Comparison of ENCODE assay signal across 9 mouse cellular contexts in the genomic region with DNA sequence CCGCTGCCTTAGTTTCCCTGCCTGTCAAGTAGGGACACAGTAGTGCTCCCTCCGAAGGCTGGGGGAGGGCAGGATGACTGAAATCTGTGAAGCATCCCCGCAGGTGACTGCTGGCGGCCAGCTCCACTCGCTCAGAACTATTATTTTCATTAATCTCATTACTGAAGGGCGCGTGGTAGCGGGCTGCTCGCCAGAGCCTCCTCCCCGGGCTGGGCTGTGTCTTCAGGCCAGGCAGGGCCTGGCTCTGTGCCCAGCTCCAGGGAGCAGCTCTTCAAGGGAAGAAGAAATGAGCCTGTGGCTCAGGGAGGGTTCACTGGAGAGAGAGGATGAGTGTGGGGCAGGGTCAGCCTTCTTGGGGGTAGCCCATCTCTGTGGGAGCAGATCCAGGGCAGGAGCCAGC. TPM values are rescaled to one million over a fixed set of nuclear protein-coding genes. Genes with fewer than 3 reads are reported as not detected.
DNase-seq lines count a peak whose midpoint lies in the region; ATAC-seq lines count a peak whose summit lies in the region.
"Had no signal": no experiment of that assay in that cellular context is flagged by ENCODE, and none has a peak within 500 bp of the region (broad histone marks: within the 10 kb centered on the region; RNA-seq: fewer than 3 reads in every experiment).

No protein-coding gene starts in this region.

- peak; percentile 24; the same call in 1 of the 2 replicates for ATAC-seq in midbrain, embryonic 12.5 days (ENCODE audit: low FRiP score, low read depth)
- ATAC-seq in frontal cortex, adult (ENCODE audit: low TSS enrichment) = no peak

- H3K9me3 ChIP-seq in midbrain, embryonic 12.5 days = no peaks in the 10 kb centered on the region
- H3K9me3 ChIP-seq: G1E had no signal

- no peak overlapping the region; the same call in 1 of the 2 replicates for H3K4me2 ChIP-seq in midbrain, embryonic 12.5 days (replicated peaks)

- H3K27me3 ChIP-seq in midbrain, embryonic 12.5 days = peaks cover 54% of the 10 kb centered on the region

- no peak overlapping the region for H3K4me3 ChIP-seq in midbrain, embryonic 12.5 days

- H3K9ac ChIP-seq in midbrain, embryonic 12.5 days (replicated peaks) = no peak overlapping the region

- H3K36me3 ChIP-seq in midbrain, embryonic 12.5 days = no peaks in the 10 kb centered on the region
- H3K36me3 ChIP-seq: G1E had no signal

- peak overlapping the region; percentile 42; the same call in 1 of the 2 replicates for H3K27ac ChIP-seq in midbrain, embryonic 12.5 days (replicated peaks)

- DNase-seq in right cerebral cortex, adult 18-20 months = peak; percentile 47
- DNase-seq in right cerebral cortex, postnatal 25 days = no peak
- DNase-seq in cerebellum, postnatal 25 days = peak; percentile 84 to 90
- DNase-seq in heart, adult 9 months (ENCODE audit: low spot score in 2 of 2) = peak; percentile 34 to 66
- peak; percentile 35 to 51 for DNase-seq in kidney, adult 8-10 months
- DNase-seq in thymus, postnatal 25 days = no peak

- H3K4me1 ChIP-seq in midbrain, embryonic 12.5 days = peaks cover 32% of the 10 kb centered on the region

- WGBS in midbrain, embryonic 12.5 days = 12% methylated on average over 10 of the region's 10 CpGs

RNA-seq across cellular contexts. Expression of a gene that starts 38.3 kb away (rescaled TPM):
- 19.6 and 26.4 TPM in 2 replicates for polyA plus RNA-seq in midbrain, embryonic 12.5 days (2016; fragmentation: Nextera tagmentation; extraction: Ambion mirVana)

Comparison
In these comparisons a context has a peak if more than half of its experiments do, and no peak if none do; other contexts are left out.
1. DNase-seq: peak in right cerebral cortex, adult 18-20 months (single experiment), cerebellum, postnatal 25 days (2 of 2), heart, adult 9 months (2 of 2) and kidney, adult 8-10 months (2 of 2); none in right cerebral cortex, postnatal 25 days (single experiment) and thymus, postnatal 25 days (single experiment).